Mouse (Mus musculus) kidney, adult 18-20 months (tissue): ENCODE results near the gene Tti1.

Experiments used
- DNase-seq: peaks from one replicate; pipeline ENCODE4 v3.0.0; 2021

The Tti1 gene

GRCm38 (mm10) chr2:157970124-157970523 lies 58.1 kb downstream of the Tti1 start:
- no peak for DNase-seq

- DNase-seq = no peak
Observed at GRCm38 (mm10) chr2:157967856-157968255, 60.4 kb downstream of the Tti1 start.

GRCm38 (mm10) chr2:157957707-157958108 lies 70.5 kb downstream of the Tti1 start:
- peak; percentile 31 for DNase-seq

GRCm38 (mm10) chr2:157953978-157954377 lies 74.3 kb downstream of the Tti1 start:
- no peak for DNase-seq

GRCm38 (mm10) chr2:157944156-157944893 lies 83.9 kb downstream of the Tti1 start:
- peak; percentile 51 for DNase-seq

- DNase-seq = peak; percentile 77
Observed at GRCm38 (mm10) chr2:157943514-157944155, 84.6 kb downstream of the Tti1 start.

- no peak for DNase-seq
Observed at GRCm38 (mm10) chr2:157940586-157941185, 87.5 kb downstream of the Tti1 start.

GRCm38 (mm10) chr2:157936676-157937075 lies 91.6 kb downstream of the Tti1 start:
- no peak for DNase-seq

- DNase-seq = no peak
Observed at GRCm38 (mm10) chr2:157935444-157936171, 92.6 kb downstream of the Tti1 start.

GRCm38 (mm10) chr2:157932655-157933054 lies 95.6 kb downstream of the Tti1 start:
- no peak for DNase-seq
